Mouse (Mus musculus) hindbrain, embryonic 11.5 days (tissue): ENCODE measurements around the gene Tgfa. TPM values are rescaled to one million over a fixed set of nuclear protein-coding genes. Genes with fewer than 3 reads are reported as not detected.
A peak's percentile ranks its signal among the peaks of the same experiment; 100 is the strongest.

Experiments
- ATAC-seq: fragments of 200-750 bp; cut with Nextera tagmentation; 2 replicates; pipeline ENCODE4 v1.8.0; 2017; ENCODE audit warnings: mild to moderate bottlenecking, moderate TSS enrichment, moderate library complexity; ENCODE audit not compliant: low FRiP score
- DNase-seq: peaks from one replicate; pipeline ENCODE4 v3.0.0-alpha.2; 2015; ENCODE audit warnings: low spot score
- H3K27ac ChIP-seq: fragments of 300-500 bp; sonication (generic); 2 replicates; pipeline ENCODE4 v1.5.1; 2014; ENCODE audit warnings: mild to moderate bottlenecking, low read depth, low read length
- H3K27me3 ChIP-seq: fragments of 300-500 bp; sonication (generic); 2 replicates; pipeline ENCODE4 v1.6.1; 2014; ENCODE audit warnings: mild to moderate bottlenecking, low read length, moderate library complexity, mixed read lengths; ENCODE audit not compliant: control insufficient read depth, insufficient read depth
- H3K36me3 ChIP-seq: fragments of 300-500 bp; sonication (generic); 2 replicates; pipeline ENCODE4 v1.6.1; 2014; ENCODE audit warnings: mild to moderate bottlenecking, low read length, moderate library complexity, mixed read lengths; ENCODE audit not compliant: control insufficient read depth, insufficient read depth
- H3K4me1 ChIP-seq: fragments of 300-500 bp; sonication (generic); replicated peaks from 2 replicates; pipeline ENCODE4 v1.6.1; 2014; ENCODE audit warnings: low read length, mixed read lengths; ENCODE audit not compliant: control insufficient read depth, insufficient read depth
- H3K4me2 ChIP-seq: fragments of 300-500 bp; sonication (generic); replicated peaks from 2 replicates; pipeline ENCODE4 v1.6.1; 2014; ENCODE audit warnings: mild to moderate bottlenecking, low read depth, low read length
- H3K4me3 ChIP-seq: fragments of 300-500 bp; sonication (generic); 2 replicates; pipeline ENCODE4 v1.5.1; 2014; ENCODE audit warnings: low read depth, low read length
- H3K9ac ChIP-seq: fragments of 300-500 bp; sonication (generic); 2 replicates; pipeline ENCODE4 v1.6.1; 2014; ENCODE audit warnings: low read depth, low read length
- H3K9me3 ChIP-seq: fragments of 300-500 bp; sonication (generic); 2 replicates; pipeline ENCODE4 v1.6.1; 2016; ENCODE audit warnings: low read length; ENCODE audit not compliant: control insufficient read depth
- WGBS: fragments of 180-500 bp; shearing (Covaris S2); extraction: QIAGEN DNeasy Blood & Tissue Kit; methylation state at CpG from one replicate; pipeline ENCODE4 v1.1.7; 2014; 5-methylcytosine and 5-hydroxymethylcytosine counted together
- polyA plus RNA-seq: library from polyadenylated mRNA; unstranded; fragments of >200 nt; fragmentation: Nextera tagmentation; extraction: Ambion mirVana; gene quantifications from 2 replicates; pipeline ENCODE4 v1.2.1, GENCODE M21; 2014

Gene Tgfa
- polyA plus RNA-seq: 2.2 and 2.5 TPM in 2 replicates

DNA sequence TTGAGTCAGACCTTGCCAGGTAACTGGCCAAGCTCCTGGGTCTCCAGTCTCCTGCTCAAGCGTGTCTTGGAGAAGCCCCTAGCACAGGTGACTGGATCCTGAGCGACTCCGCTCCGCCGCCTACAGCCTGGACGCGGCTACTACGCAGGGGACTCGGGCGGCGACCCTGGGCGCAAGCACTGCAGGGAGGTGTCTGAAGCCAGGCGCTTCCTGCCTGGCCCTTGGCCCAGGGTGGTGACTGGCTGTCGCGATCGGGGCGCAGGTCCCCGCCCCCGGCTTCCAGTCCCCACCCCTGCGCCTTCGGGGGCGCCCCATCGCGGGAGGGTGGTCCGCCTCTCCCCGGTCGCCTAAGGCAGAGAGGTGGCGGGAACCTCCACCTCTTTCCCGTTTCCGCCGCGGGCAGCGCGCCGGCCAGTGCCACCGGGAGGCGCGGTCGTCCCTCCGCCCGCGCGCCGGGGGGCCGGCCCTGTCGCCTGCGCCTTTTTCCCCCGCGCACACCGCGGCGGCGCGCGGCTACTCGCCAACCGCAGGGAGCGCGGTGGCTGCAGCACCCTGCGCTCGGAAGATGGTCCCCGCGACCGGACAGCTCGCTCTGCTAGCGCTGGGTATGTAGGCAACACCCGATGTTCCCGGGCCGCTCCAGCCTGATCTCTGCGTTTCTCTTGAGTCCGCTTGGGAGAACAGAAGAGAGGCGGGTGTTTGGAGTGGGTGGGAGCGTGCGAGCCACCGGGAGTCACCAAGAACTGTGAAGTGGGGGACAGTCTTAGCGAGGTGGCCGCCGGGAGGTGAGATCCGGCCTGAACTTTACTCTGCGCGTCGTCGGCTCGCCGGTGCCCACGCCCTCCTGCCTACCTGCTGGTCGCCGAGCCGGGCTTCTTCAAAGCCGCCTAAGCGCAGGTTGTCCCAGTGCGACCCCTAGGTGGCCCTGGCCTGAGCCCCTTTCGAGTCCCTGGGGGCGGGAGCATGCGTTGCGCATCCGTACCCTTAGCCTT is at the start of gene Tgfa:
TSS of gene Tgfa (plus strand) at position 283 of the 992 bp plus-strand sequence.
- H3K9me3 ChIP-seq: no peaks in the 10 kb centered on the region
- peak within 1 kb of the TSS; percentile 60 for H3K9ac ChIP-seq
- H3K27me3 ChIP-seq: peaks cover 21% of the 10 kb centered on the region; the same call in 1 of the 2 replicates
- peak within 1 kb of the TSS; percentile 74 for H3K4me3 ChIP-seq
- WGBS: under 1% methylated on average over 93 of the region's 97 CpGs
- DNase-seq (peak; percentile 73), ATAC-seq (peak; percentile 89)
- H3K27ac ChIP-seq: no peak within 1 kb of the TSS
- H3K36me3 ChIP-seq: no peaks in the 10 kb centered on the region
- 0 out of 2 replicates have a peak, but pooled peaks cover 3% of the 10 kb centered on the region for H3K4me1 ChIP-seq
- peak within 1 kb of the TSS; percentile 98 for H3K4me2 ChIP-seq

DNA sequence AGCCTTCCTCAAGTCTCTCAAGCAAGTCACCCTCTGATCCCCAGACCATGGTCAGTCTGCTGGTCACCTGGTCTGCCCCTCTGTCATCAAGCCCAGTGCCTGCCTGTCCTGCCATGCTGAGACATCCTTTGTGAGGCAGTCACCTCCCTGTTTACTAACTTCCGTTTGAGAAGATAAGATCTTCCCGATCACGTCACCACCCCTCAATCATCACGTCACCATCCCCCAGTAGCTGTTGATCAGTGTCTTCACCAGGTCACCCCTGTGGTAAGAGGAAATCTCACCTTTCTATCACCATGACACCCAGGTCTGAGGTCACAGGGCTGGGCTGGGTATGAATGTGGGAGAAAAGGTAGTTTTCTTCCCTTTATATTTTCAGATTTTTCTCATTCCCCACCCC is 46.5 kb upstream of the Tgfa start:
- DNase-seq (no peak), ATAC-seq (no peak)
- Histone ChIP-seq H3K27ac (no peak overlapping the region), H3K4me3 (no peak overlapping the region), H3K36me3 (no peaks in the 10 kb centered on the region), H3K9ac (no peak overlapping the region), H3K27me3 (no peaks in the 10 kb centered on the region), H3K4me2 (no peak overlapping the region), H3K4me1 (no peaks in the 10 kb centered on the region), H3K9me3 (no peaks in the 10 kb centered on the region)
- WGBS: 70% methylated on average over 4 of the region's 4 CpGs

DNA sequence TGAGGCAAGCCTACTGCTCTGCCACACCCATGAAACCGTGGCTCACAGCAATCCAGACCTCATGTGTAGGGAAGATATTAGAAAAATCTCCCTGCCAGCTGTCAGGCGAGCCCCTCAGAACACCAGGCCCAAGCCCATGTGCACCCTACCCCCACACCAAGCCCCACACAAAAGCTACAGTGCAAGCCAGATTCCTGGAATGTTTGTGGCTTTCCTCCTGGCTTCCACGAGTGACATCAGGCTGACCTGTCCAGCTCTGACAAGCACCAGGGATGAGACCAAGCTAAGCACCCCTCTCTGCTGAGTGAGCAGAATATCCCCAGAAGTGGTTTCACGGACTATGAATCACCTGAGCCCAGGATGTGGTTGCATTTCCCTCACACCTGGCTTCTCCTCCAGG is 46.0 kb upstream of the Tgfa start:
- 54% methylated on average over 4 of the region's 4 CpGs for WGBS
- H3K9ac ChIP-seq: no peak overlapping the region
- H3K36me3 ChIP-seq: no peaks in the 10 kb centered on the region
- ATAC-seq: no peak
- H3K4me2 ChIP-seq: no peak overlapping the region
- no peak overlapping the region for H3K4me3 ChIP-seq
- no peak overlapping the region for H3K27ac ChIP-seq
- no peak for DNase-seq
- no peaks in the 10 kb centered on the region for H3K27me3 ChIP-seq
- no peaks in the 10 kb centered on the region for H3K4me1 ChIP-seq
- H3K9me3 ChIP-seq: no peaks in the 10 kb centered on the region

DNA sequence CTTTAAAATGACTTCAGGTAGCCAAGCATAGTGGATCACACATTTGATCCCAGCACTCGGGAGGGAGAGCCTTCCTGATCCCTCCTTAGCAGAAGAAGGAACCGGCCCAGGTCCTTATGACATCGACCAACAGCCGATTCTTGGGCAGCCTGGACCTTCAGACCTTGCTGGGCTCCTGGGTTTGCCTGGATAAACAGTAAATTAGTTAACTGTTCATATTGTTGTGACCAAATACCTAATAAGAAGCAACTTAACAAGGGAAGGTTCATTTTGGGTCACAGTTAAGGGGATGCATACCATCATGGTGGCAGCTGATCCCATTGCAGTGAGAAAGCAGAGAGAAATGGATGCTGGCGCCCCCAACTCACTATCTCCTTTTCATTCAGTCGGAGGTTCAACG is 42.3 kb upstream of the Tgfa start:
- no peak for ATAC-seq
- 93% methylated on average over 7 of the region's 7 CpGs for WGBS
- H3K4me3 ChIP-seq: no peak overlapping the region
- no peak overlapping the region for H3K27ac ChIP-seq
- H3K9ac ChIP-seq: no peak overlapping the region
- DNase-seq: no peak
- H3K9me3 ChIP-seq: no peaks in the 10 kb centered on the region
- no peaks in the 10 kb centered on the region for H3K4me1 ChIP-seq
- no peaks in the 10 kb centered on the region for H3K27me3 ChIP-seq
- no peaks in the 10 kb centered on the region for H3K36me3 ChIP-seq
- H3K4me2 ChIP-seq: no peak overlapping the region

DNA sequence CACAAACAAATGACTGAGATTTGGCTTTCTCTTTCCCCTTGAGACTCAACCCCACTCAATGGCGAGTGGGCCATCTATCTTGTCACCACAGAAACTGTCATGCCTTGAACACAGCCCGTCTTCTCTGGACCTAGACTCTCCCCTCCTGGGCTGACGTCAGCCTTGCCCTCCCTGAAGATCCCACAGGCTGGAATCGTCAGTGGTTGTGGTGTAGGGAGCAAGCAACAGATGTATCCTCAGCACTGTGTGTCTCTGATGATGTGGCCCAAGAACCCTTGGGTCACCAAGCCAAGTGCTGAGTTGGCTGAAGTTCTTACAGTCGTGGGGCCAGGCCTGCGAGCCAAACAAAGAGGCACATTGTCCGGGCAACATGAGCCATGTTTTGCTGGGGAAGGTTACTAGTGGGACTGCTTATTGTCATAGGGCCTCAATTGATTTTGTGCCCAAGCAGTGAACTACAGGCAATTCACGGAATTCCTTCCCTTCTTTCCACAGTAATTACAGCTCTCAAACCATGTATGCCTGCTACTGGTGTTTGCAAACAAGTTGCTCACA is 41.5 kb upstream of the Tgfa start:
- Histone ChIP-seq H3K27me3 (no peaks in the 10 kb centered on the region), H3K27ac (no peak overlapping the region), H3K36me3 (no peaks in the 10 kb centered on the region), H3K9ac (no peak overlapping the region), H3K9me3 (no peaks in the 10 kb centered on the region), H3K4me2 (no peak overlapping the region), H3K4me3 (no peak overlapping the region), H3K4me1 (no peaks in the 10 kb centered on the region)
- DNase-seq: no peak
- WGBS: 73% methylated on average over 8 of the region's 8 CpGs
- no peak for ATAC-seq

DNA sequence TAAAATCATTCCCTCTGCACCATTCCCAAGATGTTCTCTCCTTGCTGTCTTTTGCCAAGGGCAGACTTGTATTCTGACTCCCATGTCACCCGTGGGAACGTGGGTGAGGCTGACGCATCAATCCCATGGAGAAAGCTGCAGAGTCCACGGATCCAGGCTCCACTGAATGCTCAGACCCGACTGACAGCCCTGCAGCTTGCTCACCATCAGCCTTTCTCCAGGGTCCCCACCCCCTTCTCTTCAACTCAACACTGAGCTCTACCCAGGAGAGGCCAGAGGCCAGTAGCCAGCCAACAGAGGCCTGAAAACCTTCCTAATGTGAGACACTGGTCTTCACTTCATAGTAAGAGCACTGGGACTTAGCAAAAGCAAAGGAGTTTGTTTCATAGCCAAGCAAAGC is 41.0 kb upstream of the Tgfa start:
- no peaks in the 10 kb centered on the region for H3K27me3 ChIP-seq
- no peaks in the 10 kb centered on the region for H3K9me3 ChIP-seq
- H3K36me3 ChIP-seq: no peaks in the 10 kb centered on the region
- H3K9ac ChIP-seq: no peak overlapping the region
- H3K27ac ChIP-seq: no peak overlapping the region
- no peak overlapping the region for H3K4me2 ChIP-seq
- no peak for ATAC-seq
- 87% methylated on average over 5 of the region's 5 CpGs for WGBS
- no peak for DNase-seq
- H3K4me3 ChIP-seq: no peak overlapping the region
- H3K4me1 ChIP-seq: no peaks in the 10 kb centered on the region

DNA sequence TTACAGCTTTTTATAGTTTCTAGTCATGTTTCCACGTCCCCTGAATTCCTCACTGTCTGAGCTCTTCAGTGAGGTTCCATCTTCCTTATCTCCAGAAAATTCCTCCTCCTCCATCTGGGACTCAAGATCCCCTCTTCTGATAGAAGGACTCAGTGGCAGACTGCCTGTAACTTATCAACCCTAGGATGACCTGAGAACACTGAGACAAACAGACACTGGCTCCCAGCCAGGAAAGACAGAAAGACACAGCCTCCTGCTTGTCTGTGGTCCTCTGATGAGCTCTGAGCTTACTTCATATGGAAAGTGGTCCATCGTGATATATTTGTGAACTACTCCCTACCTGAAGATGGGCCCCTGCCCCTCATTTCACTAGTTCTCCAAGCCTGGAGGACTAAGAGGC is 40.5 kb upstream of the Tgfa start:
- ATAC-seq: no peak
- H3K27me3 ChIP-seq: no peaks in the 10 kb centered on the region
- H3K4me2 ChIP-seq: no peak overlapping the region
- WGBS: 93% methylated on average over 2 of the region's 2 CpGs
- no peak overlapping the region for H3K27ac ChIP-seq
- H3K4me1 ChIP-seq: no peaks in the 10 kb centered on the region
- no peak for DNase-seq
- H3K9me3 ChIP-seq: no peaks in the 10 kb centered on the region
- H3K36me3 ChIP-seq: no peaks in the 10 kb centered on the region
- no peak overlapping the region for H3K4me3 ChIP-seq
- no peak overlapping the region for H3K9ac ChIP-seq

DNA sequence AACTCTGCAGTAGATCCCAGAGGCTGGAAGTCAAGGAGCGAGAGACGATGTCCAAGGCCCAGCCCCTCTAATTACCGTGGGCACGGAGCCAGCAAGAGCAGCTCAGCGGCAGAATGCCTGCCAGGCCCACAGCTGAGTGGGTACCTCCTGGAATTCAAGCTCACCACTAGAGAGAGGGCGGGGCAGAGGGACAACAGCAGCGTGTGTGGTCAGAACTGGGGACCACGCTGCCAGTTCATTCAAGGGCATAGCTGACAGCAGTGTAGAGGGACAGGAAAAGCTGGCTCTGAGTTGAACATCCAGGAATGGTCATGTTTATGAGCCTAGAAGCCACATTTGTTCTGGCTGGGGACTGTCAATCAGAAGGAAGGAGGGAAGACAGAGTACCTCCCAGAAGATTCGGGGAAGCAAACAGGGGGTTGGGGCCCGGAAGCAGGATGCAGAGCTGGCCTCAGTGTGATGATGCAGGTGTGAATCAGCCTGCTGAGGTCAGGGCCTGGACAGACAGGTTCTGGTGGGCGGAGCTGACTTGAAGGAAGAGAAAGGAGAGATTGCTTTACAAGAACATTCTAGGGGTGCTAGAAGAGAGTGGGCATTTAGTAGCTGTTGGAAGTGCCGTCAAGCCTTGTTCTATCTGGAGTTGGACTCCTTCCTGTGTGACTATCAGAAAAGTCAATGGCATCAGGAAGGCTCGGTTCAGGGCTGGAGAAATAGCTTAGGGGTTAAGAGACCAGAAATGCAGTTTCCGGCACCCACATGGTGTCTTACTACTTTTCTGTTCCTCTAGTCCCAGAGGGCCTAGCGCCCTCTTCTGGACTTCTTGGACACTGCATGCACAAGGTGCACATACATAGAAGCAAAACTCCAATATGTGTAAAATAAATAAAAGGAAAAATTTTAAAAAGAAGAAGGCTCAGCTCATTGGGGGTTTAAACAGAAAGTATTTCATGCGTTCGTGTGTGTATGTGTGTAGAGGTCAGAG is 37.5 kb upstream of the Tgfa start:
- H3K27me3 ChIP-seq: no peaks in the 10 kb centered on the region
- no peaks in the 10 kb centered on the region for H3K36me3 ChIP-seq
- no peak for DNase-seq
- WGBS: 83% methylated on average over 17 of the region's 17 CpGs
- ATAC-seq: no peak
- H3K4me1 ChIP-seq: no peaks in the 10 kb centered on the region
- no peak overlapping the region for H3K4me3 ChIP-seq
- no peak overlapping the region for H3K9ac ChIP-seq
- H3K4me2 ChIP-seq: no peak overlapping the region
- H3K9me3 ChIP-seq: no peaks in the 10 kb centered on the region
- no peak overlapping the region for H3K27ac ChIP-seq
